ENCODE assay signal across 9 mouse cellular contexts in the genomic region with DNA sequence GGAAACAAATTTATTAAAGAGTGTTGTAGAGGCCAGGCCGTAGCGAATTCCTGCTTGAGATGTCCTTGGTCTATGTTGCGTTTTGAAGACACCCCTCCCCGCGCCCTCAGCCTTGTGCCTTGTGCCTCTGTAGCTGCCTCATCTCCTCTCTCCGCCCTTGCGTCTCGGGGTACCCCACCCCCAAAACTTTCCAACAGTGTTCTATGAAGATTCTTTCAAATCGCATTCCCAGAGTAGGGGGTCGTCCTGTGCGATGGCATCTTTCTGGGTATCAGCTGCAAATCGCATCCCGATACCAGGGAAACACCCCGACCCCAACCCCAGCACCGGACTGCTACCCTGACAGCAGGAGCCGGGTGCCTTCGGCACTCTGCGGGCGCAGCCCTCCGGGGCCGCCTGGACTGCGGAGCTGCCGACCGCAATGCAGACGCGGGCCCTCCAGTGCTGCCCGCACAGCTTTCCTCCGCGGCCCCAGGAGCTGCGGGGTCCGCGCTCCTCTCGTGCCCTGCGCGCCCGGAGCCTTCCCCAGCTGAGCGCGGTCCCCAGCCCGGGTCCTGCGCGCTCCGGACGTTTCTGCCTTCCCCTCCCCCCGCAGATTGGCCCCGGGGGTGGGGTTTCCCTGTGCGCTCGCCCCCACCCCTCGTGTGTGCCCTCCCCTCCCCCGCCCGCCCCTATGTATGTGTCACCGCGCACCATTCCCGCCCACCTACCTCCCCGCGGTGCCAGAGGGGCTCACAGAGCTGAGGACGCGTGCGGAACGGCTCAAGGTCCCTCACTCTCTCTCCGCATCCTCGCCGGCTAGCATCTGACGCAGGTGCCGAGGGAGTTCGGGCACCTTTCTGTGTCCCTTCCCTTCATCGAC. TPM values are rescaled to one million over a fixed set of nuclear protein-coding genes. Genes with fewer than 3 reads are reported as not detected.
DNase-seq lines count a peak whose midpoint lies in the region; ATAC-seq and TF ChIP-seq lines count a peak whose summit lies in the region.
"Had no signal": no experiment of that assay in that cellular context is flagged by ENCODE, and none has a peak within 500 bp of the region (broad histone marks: within the 10 kb centered on the region; RNA-seq: fewer than 3 reads in every experiment).

No protein-coding gene starts in this region.

- DNase-seq in heart, postnatal 14 days, result no peak
- DNase-seq in embryonic facial prominence, embryonic 10.5 days (ENCODE audit: low spot score), result peak; percentile 52
- peak; percentile 52 for DNase-seq in limb, embryonic 11.5 days (ENCODE audit: low spot score)
- DNase-seq in left cerebral cortex, adult 11 months (ENCODE audit: low spot score), result no peak
- no peak for DNase-seq in frontal cortex, postnatal 36 days (ENCODE audit: low spot score in 2 of 2)

- WGBS in heart, embryonic 13.5 days, result 2% methylated on average over 61 of the region's 66 CpGs
- under 1% methylated on average over 66 of the region's 66 CpGs for WGBS in embryonic facial prominence, embryonic 10.5 days
- WGBS in limb, embryonic 11.5 days, result 1% methylated on average over 64 of the region's 66 CpGs

- intact Hi-C loops in heart, postnatal 14 days (cut with DNase I), result no loop called here

- peaks cover 17% of the 10 kb centered on the region for H3K4me1 ChIP-seq in heart, embryonic 13.5 days
- peaks cover 24% of the 10 kb centered on the region for H3K4me1 ChIP-seq in E14TG2a.4 (replicated peaks; ENCODE audit: low read depth, low read length)
- peaks cover 20% of the 10 kb centered on the region for H3K4me1 ChIP-seq in embryonic facial prominence, embryonic 10.5 days
- no peaks in the 10 kb centered on the region for H3K4me1 ChIP-seq in limb, embryonic 11.5 days (ENCODE audit: control insufficient read depth, insufficient read depth, low read length)

- no peak for ATAC-seq in heart, embryonic 13.5 days (ENCODE audit: extremely low read depth, insufficient number of reproducible peaks, low FRiP score, low TSS enrichment)
- peak; percentile 58; the same call in 1 of the 2 replicates for ATAC-seq in limb, embryonic 11.5 days (ENCODE audit: insufficient number of reproducible peaks, low FRiP score, low TSS enrichment, low read depth)
- no peak for ATAC-seq in erythroblast, adult 5-6 weeks (replicated peaks; ENCODE audit: low FRiP score, poor library complexity, severe bottlenecking)

- H3K27me3 ChIP-seq in heart, embryonic 13.5 days (replicated peaks), result peaks cover 90% of the 10 kb centered on the region
- H3K27me3 ChIP-seq in E14TG2a.4 (ENCODE audit: insufficient read depth, low read length), result peaks cover 92% of the 10 kb centered on the region
- peaks cover 89% of the 10 kb centered on the region for H3K27me3 ChIP-seq in embryonic facial prominence, embryonic 10.5 days (replicated peaks; ENCODE audit: low read depth, poor library complexity, severe bottlenecking)
- peaks cover 57% of the 10 kb centered on the region for H3K27me3 ChIP-seq in limb, embryonic 11.5 days (ENCODE audit: control insufficient read depth, insufficient read depth, low read length)

- peak overlapping the region; percentile 70 for H3K9ac ChIP-seq in heart, embryonic 13.5 days
- H3K9ac ChIP-seq in limb, embryonic 11.5 days (ENCODE audit: low read length), result peak overlapping the region; percentile 45

- peak overlapping the region; percentile 87 for H3K4me2 ChIP-seq in heart, embryonic 13.5 days
- H3K4me2 ChIP-seq in limb, embryonic 11.5 days (ENCODE audit: low read depth, severe bottlenecking), result peak overlapping the region; percentile 92

- no peak for TF ChIP-seq CTCF in E14TG2a.4 (conservative IDR thresholded peaks at IDR 0.05; ENCODE audit: low read length)

- peak overlapping the region; percentile 57 for H3K4me3 ChIP-seq in heart, embryonic 13.5 days
- H3K4me3 ChIP-seq in E14TG2a.4 (replicated peaks; ENCODE audit: low read length), result peak overlapping the region; percentile 85
- peak overlapping the region; percentile 68 for H3K4me3 ChIP-seq in embryonic facial prominence, embryonic 10.5 days
- H3K4me3 ChIP-seq in limb, embryonic 11.5 days (ENCODE audit: low read depth, low read length), result peak overlapping the region; percentile 50

- H3K36me3 ChIP-seq in heart, embryonic 13.5 days, result no peaks in the 10 kb centered on the region
- H3K36me3 ChIP-seq in E14TG2a.4 (ENCODE audit: insufficient read depth, low read length), result no peaks in the 10 kb centered on the region
- H3K36me3 ChIP-seq in embryonic facial prominence, embryonic 10.5 days (replicated peaks), result no peaks in the 10 kb centered on the region
- H3K36me3 ChIP-seq in limb, embryonic 11.5 days (ENCODE audit: control insufficient read depth, insufficient read depth, low read length), result no peaks in the 10 kb centered on the region

- H3K9me3 ChIP-seq in heart, embryonic 13.5 days, result no peaks in the 10 kb centered on the region
- H3K9me3 ChIP-seq in E14TG2a.4 (ENCODE audit: low read length), result no peaks in the 10 kb centered on the region
- H3K9me3 ChIP-seq in embryonic facial prominence, embryonic 10.5 days, result no peaks in the 10 kb centered on the region
- no peaks in the 10 kb centered on the region for H3K9me3 ChIP-seq in limb, embryonic 11.5 days (ENCODE audit: control insufficient read depth, low read length)

- H3K27ac ChIP-seq in heart, embryonic 13.5 days (replicated peaks), result no peak overlapping the region
- H3K27ac ChIP-seq in embryonic facial prominence, embryonic 10.5 days (replicated peaks), result no peak overlapping the region
- H3K27ac ChIP-seq in limb, embryonic 11.5 days (replicated peaks; ENCODE audit: low read depth, low read length), result no peak overlapping the region

RNA-seq across cellular contexts. Expression of a gene that starts 0.5 kb away (rescaled TPM):
- 1.2 and 1.6 TPM in 2 replicates for polyA plus RNA-seq in heart, embryonic 13.5 days (2015; fragmentation: Nextera tagmentation; extraction: Ambion mirVana)
- total RNA-seq in heart, postnatal 14 days (2021), result under 1 TPM; 0.60 to 0.93 TPM
- 0.18 and 0.27 TPM in 2 replicates for polyA plus RNA-seq in embryonic facial prominence, embryonic 10.5 days (2016; fragmentation: Nextera tagmentation; extraction: Ambion mirVana)
- polyA plus RNA-seq in limb, embryonic 11.5 days (2014; fragmentation: Nextera tagmentation; extraction: Ambion mirVana), result 0.81 and 1.2 TPM in 2 replicates
- total RNA-seq in erythroblast, adult 5-6 weeks (2015; ENCODE audit: low replicate concordance), result not detected in 2 replicates
- not detected in 2 replicates for total RNA-seq in erythroblast, adult 5-6 weeks (2017; ENCODE audit: low replicate concordance)
- total RNA-seq: hematopoietic stem cell, adult 5-6 weeks had no signal

Comparison
In these comparisons a context has a peak if more than half of its experiments do, and no peak if none do; other contexts are left out.
1. DNase-seq: peak in embryonic facial prominence, embryonic 10.5 days (single experiment) and limb, embryonic 11.5 days (single experiment); none in heart, postnatal 14 days (0 of 2), left cerebral cortex, adult 11 months (single experiment) and frontal cortex, postnatal 36 days (0 of 2).
2. Peak in every context shown above with its lines, with median percentiles within 50 percentile points of each other: H3K4me3 ChIP-seq.